Comparison of ENCODE assay signal across 22 mouse cellular contexts in the genomic region with DNA sequence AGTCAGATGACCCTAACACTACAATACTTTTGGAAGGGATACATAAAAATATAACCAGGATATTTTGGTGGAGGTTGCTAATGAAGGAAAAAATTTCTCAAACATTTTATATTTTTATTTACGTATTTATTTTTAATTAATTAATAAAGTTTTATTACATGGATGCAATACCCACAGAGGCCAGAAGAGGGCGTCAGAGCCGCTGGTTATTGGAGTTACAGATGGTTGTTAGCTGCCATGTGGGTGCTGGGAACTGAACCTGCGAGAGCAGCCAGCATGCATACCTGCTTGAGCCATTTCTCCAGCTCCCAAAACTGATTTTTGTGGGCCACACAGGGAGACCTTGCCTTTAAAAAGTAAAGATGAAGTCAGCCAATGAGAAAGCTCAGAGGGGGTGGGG.
A peak's percentile ranks its signal among the peaks of the same experiment; 100 is the strongest.
DNase-seq lines count a peak whose midpoint lies in the region; ATAC-seq and TF ChIP-seq lines count a peak whose summit lies in the region.
"Had no signal": no experiment of that assay in that cellular context is flagged by ENCODE, and none has a peak within 500 bp of the region (broad histone marks: within the 10 kb centered on the region; RNA-seq: fewer than 3 reads in every experiment).

No protein-coding gene starts in this region.

- H3K36me3 ChIP-seq in kidney, adult 2 months (ENCODE audit: control insufficient read depth, insufficient read depth, low read length) = no peaks in the 10 kb centered on the region
- H3K36me3 ChIP-seq in lung, embryonic 14.5 days (ENCODE audit: insufficient read depth) = no peaks in the 10 kb centered on the region
- no peaks in the 10 kb centered on the region for H3K36me3 ChIP-seq in E14TG2a.4 (ENCODE audit: insufficient read depth, low read length)
- H3K36me3 ChIP-seq: embryonic facial prominence, embryonic 12.5 days; heart, embryonic 10.5 days; liver, embryonic 13.5 days; neural tube, embryonic 12.5 days had no signal

- 72% methylated on average over 4 of the region's 4 CpGs for WGBS in kidney, adult 2 months
- 58% methylated on average over 4 of the region's 4 CpGs for WGBS in lung, embryonic 14.5 days

- H3K9ac ChIP-seq in lung, embryonic 14.5 days = no peak overlapping the region
- H3K9ac ChIP-seq: embryonic facial prominence, embryonic 12.5 days; liver, embryonic 13.5 days; neural tube, embryonic 12.5 days had no signal

- no peak overlapping the region for H3K4me3 ChIP-seq in kidney, adult 2 months (ENCODE audit: insufficient read depth, low read depth, low read length)
- H3K4me3 ChIP-seq in lung, embryonic 14.5 days (ENCODE audit: low read depth, low read length) = no peak overlapping the region
- no peak overlapping the region for H3K4me3 ChIP-seq in E14TG2a.4 (replicated peaks; ENCODE audit: low read length)
- H3K4me3 ChIP-seq: embryonic facial prominence, embryonic 12.5 days; erythroblast, embryonic 14.5 days; heart, embryonic 10.5 days; hindbrain, embryonic 10.5 days; liver, embryonic 13.5 days; neural tube, embryonic 12.5 days had no signal

- no peaks in the 10 kb centered on the region for H3K27me3 ChIP-seq in kidney, adult 2 months (replicated peaks; ENCODE audit: control insufficient read depth, insufficient read depth, low read length)
- no peaks in the 10 kb centered on the region for H3K27me3 ChIP-seq in lung, embryonic 14.5 days (ENCODE audit: insufficient read depth, low read length)
- peaks cover 12% of the 10 kb centered on the region for H3K27me3 ChIP-seq in E14TG2a.4 (ENCODE audit: insufficient read depth, low read length)
- H3K27me3 ChIP-seq: embryonic facial prominence, embryonic 12.5 days; liver, embryonic 13.5 days; neural tube, embryonic 12.5 days had no signal

- TF ChIP-seq POLR2A in kidney, adult 2 months (IDR thresholded peaks at IDR 0.05; ENCODE audit: low read depth, low read length) = no peak
- TF ChIP-seq POLR2A in brain, embryonic 14.5 days (IDR thresholded peaks at IDR 0.05; ENCODE audit: borderline replicate concordance, extremely low read depth, insufficient read depth, insufficient read length, poor library complexity, severe bottlenecking) = no peak

- DNase-seq in kidney, adult 2 months = no peak
- DNase-seq in kidney, postnatal 25 days = no peak
- DNase-seq in lung, embryonic 14.5 days = no peak
- DNase-seq in lung, postnatal 14 days = no peak
- DNase-seq in brain, embryonic 14.5 days (ENCODE audit: low read depth) = no peak
- no peak for DNase-seq in layer of hippocampus, adult 18-20 months (ENCODE audit: low spot score in 2 of 2)
- DNase-seq: adrenal gland, adult 2 months; cerebellum, adult 9-11 months; gastrocnemius, postnatal 36 days; kidney, adult 9 months; layer of hippocampus, postnatal 36 days; liver, embryonic 13.5 days; right cerebral cortex, adult 18-20 months; thymus, adult 18-20 months had no signal

- H3K4me1 ChIP-seq in kidney, adult 2 months (ENCODE audit: control insufficient read depth, insufficient read depth, low read length) = peaks cover 4% of the 10 kb centered on the region; the same call in 1 of the 2 replicates
- peaks cover 26% of the 10 kb centered on the region for H3K4me1 ChIP-seq in lung, embryonic 14.5 days (ENCODE audit: insufficient read depth)
- peaks cover 14% of the 10 kb centered on the region; the same call in 1 of the 2 replicates for H3K4me1 ChIP-seq in E14TG2a.4 (replicated peaks; ENCODE audit: low read depth, low read length)

- no peak overlapping the region for H3K27ac ChIP-seq in kidney, adult 2 months (ENCODE audit: insufficient read depth, low read depth, low read length)
- H3K27ac ChIP-seq in lung, embryonic 14.5 days (ENCODE audit: low read depth) = no peak overlapping the region
- H3K27ac ChIP-seq: embryonic facial prominence, embryonic 12.5 days; liver, embryonic 13.5 days; neural tube, embryonic 12.5 days had no signal

- H3K9me3 ChIP-seq in lung, embryonic 14.5 days (ENCODE audit: low read depth, low read length) = no peaks in the 10 kb centered on the region
- H3K9me3 ChIP-seq in E14TG2a.4 (ENCODE audit: low read length) = peaks cover 3% of the 10 kb centered on the region; the same call in 1 of the 2 replicates
- H3K9me3 ChIP-seq: embryonic facial prominence, embryonic 12.5 days; heart, embryonic 10.5 days; liver, embryonic 13.5 days had no signal

- no peak for ATAC-seq in lung, embryonic 14.5 days (ENCODE audit: insufficient read depth)
- ATAC-seq: forebrain, embryonic 14.5 days had no signal

- H3K4me2 ChIP-seq in lung, embryonic 14.5 days = no peak overlapping the region
- H3K4me2 ChIP-seq: embryonic facial prominence, embryonic 12.5 days; liver, embryonic 13.5 days; midbrain, embryonic 11.5 days; neural tube, embryonic 12.5 days had no signal

- peak; percentile 23; the same call in 1 of the 2 replicates for TF ChIP-seq CTCF in kidney, adult 2 months (conservative IDR thresholded peaks at IDR 0.05; ENCODE audit: insufficient read depth, insufficient read length, low read depth, low read length)
- peak; percentile 46 for TF ChIP-seq CTCF in lung, embryonic 14.5 days (IDR thresholded peaks at IDR 0.05; ENCODE audit: low read depth)
- peak; percentile 53 for TF ChIP-seq CTCF in E14TG2a.4 (conservative IDR thresholded peaks at IDR 0.05; ENCODE audit: low read length)
- TF ChIP-seq CTCF in brain, embryonic 14.5 days (IDR thresholded peaks at IDR 0.05; ENCODE audit: borderline replicate concordance, extremely low read depth, insufficient read depth, insufficient read length) = peak; percentile 32; the same call in 1 of the 2 replicates
